Mouse (Mus musculus) G1E (cell line): ENCODE data around the gene Ldlrad3.

Experiments
- CTCF ChIP-seq: IDR thresholded peaks from 2 replicates; pipeline ENCODE4 v1.5.1; 2012; ENCODE audit warnings: low read depth, low read length, inconsistent platforms, mixed read lengths
- GATA1 ChIP-seq: IDR thresholded peaks from 2 replicates; pipeline ENCODE4 v1.6.1; 2012; ENCODE audit warnings: borderline replicate concordance, low read length, inconsistent platforms, mixed read lengths
- GATA2 ChIP-seq: IDR thresholded peaks from 2 replicates; pipeline ENCODE4 v1.6.1; 2012; ENCODE audit warnings: low read depth, low read length, inconsistent platforms, borderline replicate concordance
- TAL1 ChIP-seq: conservative IDR thresholded peaks from 2 replicates; pipeline ENCODE4 v1.6.1; 2012; ENCODE audit warnings: low read depth, low read length, inconsistent platforms, mixed read lengths

DNA sequence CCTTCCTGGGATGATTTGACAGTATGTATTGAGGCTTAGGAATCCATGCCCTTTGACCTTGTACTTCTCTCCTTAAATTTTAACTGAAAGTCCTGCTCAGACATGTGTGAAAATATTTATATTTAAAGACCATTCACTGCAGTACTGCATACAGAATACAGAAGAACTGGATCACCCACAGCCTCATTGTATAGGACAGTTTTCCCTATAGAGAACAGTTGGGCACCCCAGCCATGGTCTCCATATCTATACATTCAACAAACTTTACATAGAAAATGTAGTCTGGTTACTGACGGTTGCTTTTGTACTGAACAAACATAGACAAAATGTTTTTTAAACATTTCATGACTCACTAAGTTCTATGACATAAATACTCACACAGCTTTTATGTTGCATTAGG lies 30.6 kb upstream of the Ldlrad3 start:
- TF ChIP-seq CTCF (no peak), TAL1 (no peak), GATA1 (no peak), GATA2 (no peak)
